1 mouse cellular context compared by ENCODE assay signal in the genomic region with DNA sequence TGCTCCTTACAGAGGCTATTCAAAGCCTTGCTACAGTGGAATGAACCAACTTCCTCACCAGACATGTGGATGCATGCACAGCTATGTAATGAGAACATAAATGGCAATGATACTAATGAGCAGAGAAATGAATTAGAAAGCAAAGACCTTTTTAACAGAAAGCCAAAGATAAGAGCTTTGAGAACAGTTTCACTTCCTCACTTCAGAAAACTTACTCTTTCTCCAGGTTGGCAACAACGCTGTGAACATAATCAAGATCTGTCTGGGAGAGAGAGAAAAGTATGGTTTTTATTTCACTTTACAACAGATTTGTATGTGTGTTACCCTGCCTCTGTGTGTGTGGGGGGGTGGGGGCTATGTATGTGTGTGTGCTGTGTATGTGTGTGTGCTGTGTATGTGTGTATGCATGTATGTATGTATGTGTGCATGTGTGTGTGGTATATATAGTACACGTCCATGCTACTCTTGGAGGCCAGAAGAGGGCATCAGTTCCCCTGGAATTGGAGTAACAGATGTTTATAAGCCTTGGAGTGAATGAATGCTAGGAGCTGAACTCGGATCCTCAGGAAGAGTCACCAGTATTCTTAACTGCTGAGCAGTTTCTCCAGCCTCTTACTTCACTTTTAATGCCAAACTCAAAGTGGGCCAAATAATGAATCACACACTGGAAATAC.
TF ChIP-seq lines count a peak whose summit lies in the region.

No protein-coding gene starts in this region.

TF ChIP-seq in CH12.LX, 34 proteins besides CTCF, POLR2A, EP300 and RAD21 (continued from another document):
- TF ChIP-seq USF2 (conservative IDR thresholded peaks at IDR 0.05; ENCODE audit: low read depth, low read length) (no peak), MAFK (IDR thresholded peaks at IDR 0.05; ENCODE audit: insufficient replicate concordance, low read length) (no peak), TCF12 (IDR thresholded peaks at IDR 0.05; ENCODE audit: low read depth, low read length) (no peak)
